Comparison of ENCODE assay signal across 8 mouse cellular contexts in genomic region chr10:80103032-80103431, GRCm38 (mm10). TPM values are rescaled to one million over a fixed set of nuclear protein-coding genes. Genes with fewer than 3 reads are reported as not detected.
DNase-seq lines count a peak whose midpoint lies in the region; ATAC-seq and TF ChIP-seq lines count a peak whose summit lies in the region.

No protein-coding gene starts in this region.

- no peaks in the 10 kb centered on the region for H3K27me3 ChIP-seq in lung, embryonic 15.5 days
- H3K27me3 ChIP-seq in limb, embryonic 14.5 days (ENCODE audit: control insufficient read depth, insufficient read depth, low read length): no peaks in the 10 kb centered on the region

- peaks cover 35% of the 10 kb centered on the region for H3K4me1 ChIP-seq in lung, embryonic 15.5 days
- peaks cover 14% of the 10 kb centered on the region for H3K4me1 ChIP-seq in embryonic fibroblast, embryonic 13.5 days (ENCODE audit: control insufficient read depth, insufficient read depth, low read length)
- H3K4me1 ChIP-seq in limb, embryonic 14.5 days (ENCODE audit: control insufficient read depth, insufficient read depth, low read length): peaks cover 12% of the 10 kb centered on the region; the same call in 1 of the 2 replicates
- peaks cover 19% of the 10 kb centered on the region for H3K4me1 ChIP-seq in olfactory bulb, adult 2 months (ENCODE audit: control insufficient read depth, insufficient read depth, low read length)

- no peaks in the 10 kb centered on the region for H3K9me3 ChIP-seq in lung, embryonic 15.5 days
- H3K9me3 ChIP-seq in limb, embryonic 14.5 days (ENCODE audit: control insufficient read depth, low read length): no peaks in the 10 kb centered on the region

- ATAC-seq in lung, embryonic 15.5 days (ENCODE audit: borderline replicate concordance, extremely low read depth, low FRiP score, low TSS enrichment): no peak
- no peak for ATAC-seq in limb, embryonic 14.5 days (ENCODE audit: low FRiP score, low read depth)

- H3K27ac ChIP-seq in lung, embryonic 15.5 days: 0 out of 2 replicates have a peak overlapping the region, but pooled peaks have one; percentile 79
- peak overlapping the region; percentile 81 for H3K27ac ChIP-seq in embryonic fibroblast, embryonic 13.5 days (ENCODE audit: insufficient read depth, low read length)
- 0 out of 2 replicates have a peak overlapping the region, but pooled peaks have one; percentile 19 for H3K27ac ChIP-seq in limb, embryonic 14.5 days (replicated peaks; ENCODE audit: low read depth, low read length)
- H3K27ac ChIP-seq in olfactory bulb, adult 2 months (ENCODE audit: insufficient read depth, low read depth, low read length): peak overlapping the region; percentile 47; the same call in 1 of the 2 replicates

- no peak for TF ChIP-seq CTCF in embryonic fibroblast, embryonic 13.5 days (IDR thresholded peaks at IDR 0.05; ENCODE audit: borderline replicate concordance, insufficient read depth, low read length)
- no peak for TF ChIP-seq CTCF in olfactory bulb, adult 2 months (IDR thresholded peaks at IDR 0.05; ENCODE audit: insufficient read depth, low read depth, low read length)

- no peaks in the 10 kb centered on the region for H3K36me3 ChIP-seq in lung, embryonic 15.5 days
- H3K36me3 ChIP-seq in limb, embryonic 14.5 days (ENCODE audit: control insufficient read depth, insufficient read depth, low read length): peaks cover 4% of the 10 kb centered on the region; the same call in 1 of the 2 replicates

- no peak for TF ChIP-seq POLR2A in embryonic fibroblast, embryonic 13.5 days (IDR thresholded peaks at IDR 0.05; ENCODE audit: low read depth, low read length)
- TF ChIP-seq POLR2A in limb, embryonic 14.5 days (IDR thresholded peaks at IDR 0.05; ENCODE audit: borderline replicate concordance, extremely low read depth, insufficient read depth, insufficient read length): no peak
- no peak for TF ChIP-seq POLR2A in olfactory bulb, adult 2 months (IDR thresholded peaks at IDR 0.05; ENCODE audit: insufficient read depth, low read depth, low read length)

- no peak for DNase-seq in lung, postnatal 10 days
- DNase-seq in limb, embryonic 14.5 days (ENCODE audit: low spot score): no peak
- no peak for DNase-seq in embryo, embryonic 10 days (ENCODE audit: low spot score)
- no peak for DNase-seq in frontal cortex, adult 2 months (ENCODE audit: extremely low spot score in 1 of 2, low spot score in 1 of 2)
- no peak for DNase-seq in layer of hippocampus, adult 18-20 months (ENCODE audit: low spot score in 2 of 2)

- 77% methylated on average over 2 of the region's 2 CpGs for whole genome bisulfite sequencing in lung, embryonic 15.5 days
- WGBS in limb, embryonic 14.5 days: 85% methylated on average over 2 of the region's 2 CpGs
- 86% methylated on average over 2 of the region's 2 CpGs for WGBS in olfactory bulb, adult 2 months

- H3K4me3 ChIP-seq in lung, embryonic 15.5 days: no peak overlapping the region
- H3K4me3 ChIP-seq in embryonic fibroblast, embryonic 13.5 days (ENCODE audit: insufficient read depth, low read length): peak overlapping the region; percentile 8; the same call in 1 of the 2 replicates
- peak overlapping the region; percentile 89 for H3K4me3 ChIP-seq in limb, embryonic 14.5 days (replicated peaks; ENCODE audit: low read length)
- no peak overlapping the region for H3K4me3 ChIP-seq in olfactory bulb, adult 2 months (ENCODE audit: insufficient read depth, low read depth, low read length)

- H3K9ac ChIP-seq in lung, embryonic 15.5 days: no peak overlapping the region
- peak overlapping the region; percentile 81; the same call in 1 of the 2 replicates for H3K9ac ChIP-seq in limb, embryonic 14.5 days (ENCODE audit: low read depth, low read length, severe bottlenecking)

- peak overlapping the region; percentile 84; the same call in 1 of the 2 replicates for H3K4me2 ChIP-seq in lung, embryonic 15.5 days
- H3K4me2 ChIP-seq in limb, embryonic 14.5 days (replicated peaks; ENCODE audit: low read depth, low read length, severe bottlenecking): peak overlapping the region; percentile 88

RNA-seq across cellular contexts. Expression of gene Sbno2, which starts 2.3 kb away (rescaled TPM):
- 15.5 and 16.6 TPM in 2 replicates for polyA plus RNA-seq in lung, embryonic 15.5 days (2015; fragmentation: Nextera tagmentation; extraction: Ambion mirVana)
- polyA plus RNA-seq in embryonic fibroblast, embryonic 13.5 days (2011; ENCODE audit: insufficient read length, low read depth, missing spikeins): 50.7 and 53.5 TPM in 2 replicates
- 24.9 and 29.5 TPM in 2 replicates for polyA plus RNA-seq in limb, embryonic 14.5 days (2012; rRNA removed)
- 15.3 and 16.8 TPM in 2 replicates for polyA plus RNA-seq in limb, embryonic 14.5 days (2014; fragmentation: Nextera tagmentation; extraction: Ambion mirVana)
- polyA plus RNA-seq in olfactory bulb, adult 2 months (2012; ENCODE audit: insufficient read depth, insufficient read length, low replicate concordance, missing spikeins): not detected in 2 replicates
- polyA plus RNA-seq in frontal cortex, adult 2 months (2012; rRNA removed): 26.6 TPM in 2 replicates
- total RNA-seq in layer of hippocampus, adult 18-20 months (2021): 10 to 100 TPM; 16.3 to 16.9 TPM

RNA-seq across cellular contexts. Expression of gene Stk11, which starts 12.6 kb away (rescaled TPM):
- polyA plus RNA-seq in lung, embryonic 15.5 days (2015; fragmentation: Nextera tagmentation; extraction: Ambion mirVana): 18.6 and 22.1 TPM in 2 replicates
- polyA plus RNA-seq in embryonic fibroblast, embryonic 13.5 days (2011; ENCODE audit: insufficient read length, low read depth, missing spikeins): 80.8 and 91.7 TPM in 2 replicates
- 133 and 147 TPM in 2 replicates for polyA plus RNA-seq in limb, embryonic 14.5 days (2012; rRNA removed)
- 30.1 and 32.4 TPM in 2 replicates for polyA plus RNA-seq in limb, embryonic 14.5 days (2014; fragmentation: Nextera tagmentation; extraction: Ambion mirVana)
- not detected in 2 replicates for polyA plus RNA-seq in olfactory bulb, adult 2 months (2012; ENCODE audit: insufficient read depth, insufficient read length, low replicate concordance, missing spikeins)
- 93.8 and 96.3 TPM in 2 replicates for polyA plus RNA-seq in frontal cortex, adult 2 months (2012; rRNA removed)
- 100 to 1,000 TPM; 101 to 102 TPM for total RNA-seq in layer of hippocampus, adult 18-20 months (2021)

RNA-seq across cellular contexts. Expression of gene Atp5d, which starts 35.4 kb away (rescaled TPM):
- 521 and 541 TPM in 2 replicates for polyA plus RNA-seq in lung, embryonic 15.5 days (2015; fragmentation: Nextera tagmentation; extraction: Ambion mirVana)
- polyA plus RNA-seq in embryonic fibroblast, embryonic 13.5 days (2011; ENCODE audit: insufficient read length, low read depth, missing spikeins): 202 and 250 TPM in 2 replicates
- polyA plus RNA-seq in limb, embryonic 14.5 days (2012; rRNA removed): 449 and 577 TPM in 2 replicates
- 477 TPM in 2 replicates for polyA plus RNA-seq in limb, embryonic 14.5 days (2014; fragmentation: Nextera tagmentation; extraction: Ambion mirVana)
- not detected in 2 replicates for polyA plus RNA-seq in olfactory bulb, adult 2 months (2012; ENCODE audit: insufficient read depth, insufficient read length, low replicate concordance, missing spikeins)
- 606 and 673 TPM in 2 replicates for polyA plus RNA-seq in frontal cortex, adult 2 months (2012; rRNA removed)
- 100 to 1,000 TPM; 354 to 359 TPM for total RNA-seq in layer of hippocampus, adult 18-20 months (2021)

RNA-seq across cellular contexts. Expression of gene Cbarp, which starts 37.6 kb away (rescaled TPM):
- polyA plus RNA-seq in lung, embryonic 15.5 days (2015; fragmentation: Nextera tagmentation; extraction: Ambion mirVana): 3.9 and 5.0 TPM in 2 replicates
- 24.1 and 28.4 TPM in 2 replicates for polyA plus RNA-seq in embryonic fibroblast, embryonic 13.5 days (2011; ENCODE audit: insufficient read length, low read depth, missing spikeins)
- polyA plus RNA-seq in limb, embryonic 14.5 days (2012; rRNA removed): 28.9 and 36.0 TPM in 2 replicates
- polyA plus RNA-seq in limb, embryonic 14.5 days (2014; fragmentation: Nextera tagmentation; extraction: Ambion mirVana): 7.5 and 9.3 TPM in 2 replicates
- not detected in 2 replicates for polyA plus RNA-seq in olfactory bulb, adult 2 months (2012; ENCODE audit: insufficient read depth, insufficient read length, low replicate concordance, missing spikeins)
- 252 and 288 TPM in 2 replicates for polyA plus RNA-seq in frontal cortex, adult 2 months (2012; rRNA removed)
- total RNA-seq in layer of hippocampus, adult 18-20 months (2021): 100 to 1,000 TPM; 362 to 363 TPM

RNA-seq across cellular contexts. Expression of gene Midn, which starts 45.0 kb away (rescaled TPM):
- 17.5 and 18.6 TPM in 2 replicates for polyA plus RNA-seq in lung, embryonic 15.5 days (2015; fragmentation: Nextera tagmentation; extraction: Ambion mirVana)
- 101 TPM in 2 replicates for polyA plus RNA-seq in embryonic fibroblast, embryonic 13.5 days (2011; ENCODE audit: insufficient read length, low read depth, missing spikeins)
- 108 and 161 TPM in 2 replicates for polyA plus RNA-seq in limb, embryonic 14.5 days (2012; rRNA removed)
- 33.4 and 39.6 TPM in 2 replicates for polyA plus RNA-seq in limb, embryonic 14.5 days (2014; fragmentation: Nextera tagmentation; extraction: Ambion mirVana)
- polyA plus RNA-seq in olfactory bulb, adult 2 months (2012; ENCODE audit: insufficient read depth, insufficient read length, low replicate concordance, missing spikeins): 128 TPM in 1 of 2 replicates, not detected in the other
- 36.5 and 43.7 TPM in 2 replicates for polyA plus RNA-seq in frontal cortex, adult 2 months (2012; rRNA removed)
- 10 to 100 TPM; 59.4 to 68.4 TPM for total RNA-seq in layer of hippocampus, adult 18-20 months (2021)

Comparison
In these comparisons a context has a peak if more than half of its experiments do, and no peak if none do; other contexts are left out.
1. H3K27ac ChIP-seq: peak in every context shown above with its lines; median percentile 81 in embryonic fibroblast, embryonic 13.5 days; 79 in lung, embryonic 15.5 days; 47 in olfactory bulb, adult 2 months; 19 in limb, embryonic 14.5 days.
2. H3K4me3 ChIP-seq: peak in embryonic fibroblast, embryonic 13.5 days (single experiment) and limb, embryonic 14.5 days (single experiment); none in lung, embryonic 15.5 days (single experiment) and olfactory bulb, adult 2 months (single experiment).